Comparison of ENCODE assay signal across 14 mouse cellular contexts in genomic region chrX:7775501-7776205, GRCm38 (mm10). TPM values are rescaled to one million over a fixed set of nuclear protein-coding genes. Genes with fewer than 3 reads are reported as not detected.
"Had no signal": no experiment of that assay in that cellular context is flagged by ENCODE, and none has a peak within 500 bp of the region (broad histone marks: within the 10 kb centered on the region; RNA-seq: fewer than 3 reads in every experiment).

No protein-coding gene starts in this region.

- H3K9ac ChIP-seq: limb, embryonic 13.5 days; lung, embryonic 15.5 days had no signal

- H3K27me3 ChIP-seq: limb, embryonic 13.5 days; lung, embryonic 15.5 days had no signal

- H3K27ac ChIP-seq: limb, embryonic 10.5 days; limb, embryonic 13.5 days; lung, embryonic 15.5 days had no signal

- H3K4me1 ChIP-seq: limb, embryonic 10.5 days; limb, embryonic 13.5 days; lung, embryonic 15.5 days had no signal

- DNase-seq: kidney, adult 9 months; kidney, postnatal 14 days; kidney, postnatal 4 days; lung, adult 18-20 months; lung, postnatal 14 days; lung, postnatal 4 days; midbrain, embryonic 14.5 days; thymus, adult 18-20 months; thymus, postnatal 36 days had no signal

- H3K4me2 ChIP-seq: limb, embryonic 13.5 days; lung, embryonic 15.5 days; midbrain, embryonic 11.5 days had no signal

- H3K9me3 ChIP-seq: limb, embryonic 10.5 days; limb, embryonic 13.5 days; lung, embryonic 15.5 days had no signal

- H3K4me3 ChIP-seq: limb, embryonic 10.5 days; limb, embryonic 13.5 days; lung, embryonic 15.5 days had no signal

RNA-seq across cellular contexts. Expression of gene Kcnd1, which starts 46.4 kb away (rescaled TPM):
- total RNA-seq: liver, adult 2 months had no signal
